Mouse (Mus musculus) stomach, postnatal 0 days (tissue): ENCODE data around the gene Ak8.

Source experiments
- CTCF ChIP-seq: IDR thresholded peaks from 2 replicates; pipeline ENCODE4 v1.5.1; 2016; ENCODE audit warnings: antibody characterized with exemption, low read depth, mild to moderate bottlenecking, moderate library complexity
- EP300 ChIP-seq: optimal IDR thresholded peaks from 2 replicates; pipeline ENCODE3; 2016; ENCODE audit warnings: antibody characterized with exemption

DNA sequence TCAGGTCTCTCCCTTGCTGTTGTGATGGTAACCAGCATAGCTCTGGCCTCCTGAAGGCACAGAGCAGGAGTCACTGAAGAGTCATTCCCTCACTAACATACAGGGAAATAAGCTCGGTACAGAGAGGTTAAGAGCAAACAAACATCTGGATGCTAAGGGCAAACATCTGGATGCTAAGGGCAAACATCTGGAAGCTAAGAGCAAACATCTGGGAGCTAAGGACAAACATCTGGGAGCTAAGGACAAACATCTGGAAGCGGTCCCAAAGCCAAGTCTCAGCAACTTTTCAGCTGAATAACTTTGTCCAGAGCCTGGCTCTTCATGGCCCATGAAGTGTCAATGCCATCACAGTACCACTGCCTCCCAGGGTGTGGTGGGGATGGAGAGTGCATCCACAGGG is 99.6 kb downstream of the Ak8 start:
- TF ChIP-seq CTCF: no peak
- no peak for TF ChIP-seq EP300
